Mouse (Mus musculus) lung, embryonic 15.5 days (tissue): ENCODE measurements around the gene Mrpl23. TPM values are rescaled to one million over a fixed set of nuclear protein-coding genes. Genes with fewer than 3 reads are reported as not detected.
A peak's percentile ranks its signal among the peaks of the same experiment; 100 is the strongest.

Experiments used
- ATAC-seq: fragments of 200-750 bp; cut with Nextera tagmentation; 2 replicates; pipeline ENCODE4 v1.8.0; 2017; ENCODE audit warnings: moderate number of reproducible peaks, borderline replicate concordance; ENCODE audit not compliant: low FRiP score, low TSS enrichment; ENCODE audit errors: extremely low read depth
- H3K27ac ChIP-seq: fragments of 300-500 bp; sonication (generic); 2 replicates; pipeline ENCODE4 v1.5.1; 2015; ENCODE audit warnings: moderate library complexity, mild to moderate bottlenecking, inconsistent platforms
- H3K27me3 ChIP-seq: fragments of 300-500 bp; sonication (generic); 2 replicates; pipeline ENCODE4 v1.6.1; 2015; ENCODE audit warnings: inconsistent platforms
- H3K36me3 ChIP-seq: fragments of 300-500 bp; sonication (generic); 2 replicates; pipeline ENCODE4 v1.6.1; 2015; ENCODE audit warnings: inconsistent platforms
- H3K4me1 ChIP-seq: fragments of 300-500 bp; sonication (generic); 2 replicates; pipeline ENCODE4 v1.6.1; 2015; ENCODE audit warnings: inconsistent platforms
- H3K4me2 ChIP-seq: fragments of 300-500 bp; sonication (generic); 2 replicates; pipeline ENCODE4 v1.6.1; 2015; ENCODE audit warnings: inconsistent platforms, mild to moderate bottlenecking, moderate library complexity
- H3K4me3 ChIP-seq: fragments of 300-500 bp; sonication (generic); 2 replicates; pipeline ENCODE4 v1.5.1; 2015; ENCODE audit warnings: mild to moderate bottlenecking, inconsistent platforms
- H3K9ac ChIP-seq: fragments of 300-500 bp; sonication (generic); 2 replicates; pipeline ENCODE4 v1.6.1; 2015; ENCODE audit warnings: inconsistent platforms
- H3K9me3 ChIP-seq: fragments of 300-500 bp; sonication (generic); 2 replicates; pipeline ENCODE4 v1.6.1; 2016; ENCODE audit warnings: inconsistent platforms
- WGBS: fragments of 180-500 bp; shearing (Covaris S2); methylation state at CpG from one replicate; pipeline ENCODE4 v1.1.7; 2015; 5-methylcytosine and 5-hydroxymethylcytosine counted together
- polyA plus RNA-seq: library from polyadenylated mRNA; unstranded; fragments of >200 nt; fragmentation: Nextera tagmentation; extraction: Ambion mirVana; gene quantifications from 2 replicates; pipeline ENCODE4 v1.2.1, GENCODE M21; 2015

The Mrpl23 gene
- polyA plus RNA-seq, 1 experiment from 2014 or later, result 22.8 TPM

DNA sequence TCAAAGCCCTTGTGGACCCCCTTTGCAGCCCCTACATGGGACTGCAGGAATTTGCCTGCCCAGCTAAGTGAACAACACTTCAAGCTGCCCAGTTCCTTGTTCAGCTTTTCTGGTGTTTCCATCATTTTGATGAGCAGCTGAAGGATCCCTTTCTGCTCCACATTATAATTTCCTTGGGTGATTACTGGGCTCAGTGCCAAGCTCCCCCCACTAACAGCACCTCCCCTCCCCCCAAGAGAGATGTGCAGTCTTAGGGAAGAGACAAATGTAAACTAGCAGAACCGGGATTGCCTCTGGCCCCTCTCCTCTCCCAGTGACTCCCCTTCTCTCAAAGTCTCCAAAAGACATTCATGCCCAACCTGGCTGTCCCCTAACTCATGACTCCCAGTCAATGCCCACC lies 22.1 kb downstream of the Mrpl23 start:
- Histone ChIP-seq H3K27ac (peak overlapping the region; percentile 95), H3K36me3 (no peaks in the 10 kb centered on the region), H3K4me1 (peaks cover 38% of the 10 kb centered on the region), H3K9me3 (no peaks in the 10 kb centered on the region), H3K4me2 (no peak overlapping the region), H3K27me3 (no peaks in the 10 kb centered on the region), H3K9ac (0 out of 2 replicates have a peak overlapping the region, but pooled peaks have one; percentile 14), H3K4me3 (no peak overlapping the region)
- WGBS, result 10% methylated on average over 1 of the region's 1 CpGs
- ATAC-seq, result 0 out of 2 replicates have a peak, but pooled peaks have one; percentile 17

DNA sequence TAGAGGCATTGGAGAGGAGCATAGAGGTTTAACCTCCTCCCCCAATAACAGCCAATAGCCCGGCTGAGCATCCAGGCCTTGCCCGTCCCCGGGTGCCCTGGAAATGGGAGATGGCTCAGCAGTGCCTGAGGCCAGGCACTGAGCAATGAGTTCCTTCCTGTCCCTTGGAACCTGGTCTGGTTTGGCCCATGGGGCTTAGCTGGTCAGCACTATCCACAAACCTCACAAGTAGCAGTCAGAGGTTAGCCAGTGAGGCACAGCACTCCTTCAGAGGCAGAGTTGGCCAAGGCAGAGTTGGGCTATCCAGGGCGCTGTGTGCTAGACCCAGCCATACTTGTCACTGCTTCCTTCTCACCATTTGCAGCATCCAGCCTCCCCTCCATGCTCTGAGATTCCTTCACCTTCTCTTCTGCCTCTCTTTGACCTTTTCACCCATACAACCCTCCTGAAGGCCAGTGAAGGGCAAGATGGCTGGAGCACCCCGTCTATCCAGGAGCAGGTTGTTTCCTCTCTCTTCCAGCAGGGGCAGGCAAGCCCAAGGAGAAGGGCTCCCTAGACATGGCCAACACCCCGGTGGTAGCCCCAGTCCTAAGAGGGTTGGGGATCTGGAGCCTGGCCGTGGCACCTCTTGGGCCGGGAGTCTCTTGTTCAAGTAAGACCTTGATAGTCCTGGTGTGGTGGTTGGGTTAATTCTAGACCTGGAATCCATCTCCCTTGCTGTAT lies 23.0 kb downstream of the Mrpl23 start:
- no peak overlapping the region for H3K9ac ChIP-seq
- peaks cover 41% of the 10 kb centered on the region for H3K4me1 ChIP-seq

DNA sequence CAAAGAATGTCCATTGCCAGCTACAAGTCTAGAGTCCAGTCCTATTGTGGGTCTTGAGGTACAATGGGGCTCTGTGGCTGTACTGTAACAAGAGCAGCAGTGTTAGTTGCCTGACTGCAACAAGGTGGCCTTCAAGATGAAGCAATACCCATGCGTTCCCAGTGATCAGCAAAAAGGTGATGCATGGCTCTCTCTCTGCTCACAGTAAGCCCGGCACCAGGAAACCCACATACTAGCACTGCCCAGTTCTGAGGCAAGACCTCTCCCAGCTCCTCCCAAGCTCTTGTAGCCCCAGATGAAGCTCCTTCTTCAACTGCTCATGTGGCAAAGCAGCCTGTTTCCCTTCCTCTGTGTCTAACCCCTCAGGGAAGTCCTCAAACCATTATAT lies 23.6 kb downstream of the Mrpl23 start:
- 79% methylated on average over 2 of the region's 2 CpGs for WGBS
- Histone ChIP-seq H3K27me3 (no peaks in the 10 kb centered on the region), H3K27ac (no peak overlapping the region), H3K9me3 (no peaks in the 10 kb centered on the region), H3K4me2 (no peak overlapping the region), H3K4me3 (no peak overlapping the region), H3K9ac (no peak overlapping the region), H3K36me3 (no peaks in the 10 kb centered on the region), H3K4me1 (peaks cover 43% of the 10 kb centered on the region)
- ATAC-seq, result no peak

More for the DNA sequence above, 23.0 kb downstream of the Mrpl23 start:
- H3K4me3 ChIP-seq, result no peak overlapping the region
- no peaks in the 10 kb centered on the region for H3K27me3 ChIP-seq
- H3K9me3 ChIP-seq, result no peaks in the 10 kb centered on the region
- WGBS, result 80% methylated on average over 8 of the region's 8 CpGs
- no peak for ATAC-seq
- H3K4me2 ChIP-seq, result no peak overlapping the region
- no peaks in the 10 kb centered on the region for H3K36me3 ChIP-seq
- H3K27ac ChIP-seq, result 0 out of 2 replicates have a peak overlapping the region, but pooled peaks have one; percentile 95

GRCm38 (mm10) chr7:142557696-142558095 lies 25.2 kb downstream of the Mrpl23 start:
- Histone ChIP-seq H3K4me3 (no peak overlapping the region), H3K4me2 (no peak overlapping the region), H3K27ac (no peak overlapping the region), H3K4me1 (peaks cover 52% of the 10 kb centered on the region), H3K27me3 (no peaks in the 10 kb centered on the region), H3K9me3 (no peaks in the 10 kb centered on the region), H3K9ac (no peak overlapping the region), H3K36me3 (no peaks in the 10 kb centered on the region)
- no peak for ATAC-seq
- WGBS, result 35% methylated on average over 6 of the region's 6 CpGs

GRCm38 (mm10) chr7:142558511-142559146 lies 26.1 kb downstream of the Mrpl23 start:
- Histone ChIP-seq H3K36me3 (no peaks in the 10 kb centered on the region), H3K27ac (no peak overlapping the region), H3K4me3 (no peak overlapping the region), H3K9ac (no peak overlapping the region), H3K4me1 (peaks cover 52% of the 10 kb centered on the region), H3K9me3 (no peaks in the 10 kb centered on the region), H3K27me3 (no peaks in the 10 kb centered on the region), H3K4me2 (no peak overlapping the region)
- 90% methylated on average over 9 of the region's 9 CpGs for WGBS
- ATAC-seq, result no peak

DNA sequence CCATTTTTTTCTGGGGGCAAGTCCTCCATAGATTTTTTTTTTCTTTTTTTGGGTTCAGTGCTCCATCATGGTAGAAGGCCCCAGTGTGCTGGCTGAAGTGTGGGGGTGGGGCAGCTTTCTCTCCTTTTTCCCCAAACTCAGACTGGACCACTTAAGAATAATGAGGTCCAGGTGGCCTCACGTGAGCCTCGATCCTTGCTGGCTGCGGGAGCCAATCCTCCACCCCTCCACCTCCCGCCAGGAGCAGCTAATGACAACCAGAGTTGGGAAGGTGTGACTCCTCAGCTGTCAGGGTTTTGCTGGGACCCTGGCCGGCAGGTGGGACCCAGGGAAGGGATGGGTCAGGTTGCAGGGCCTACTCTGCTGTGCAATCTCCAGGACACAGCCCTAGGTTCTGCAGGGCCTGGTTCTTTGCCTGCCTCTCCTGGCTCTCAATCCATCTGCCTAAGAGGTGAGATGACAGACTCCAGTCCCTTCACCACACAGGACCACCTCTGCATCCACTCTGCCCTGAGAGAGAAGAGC lies 27.2 kb downstream of the Mrpl23 start:
- H3K27ac ChIP-seq, result no peak overlapping the region

DNA sequence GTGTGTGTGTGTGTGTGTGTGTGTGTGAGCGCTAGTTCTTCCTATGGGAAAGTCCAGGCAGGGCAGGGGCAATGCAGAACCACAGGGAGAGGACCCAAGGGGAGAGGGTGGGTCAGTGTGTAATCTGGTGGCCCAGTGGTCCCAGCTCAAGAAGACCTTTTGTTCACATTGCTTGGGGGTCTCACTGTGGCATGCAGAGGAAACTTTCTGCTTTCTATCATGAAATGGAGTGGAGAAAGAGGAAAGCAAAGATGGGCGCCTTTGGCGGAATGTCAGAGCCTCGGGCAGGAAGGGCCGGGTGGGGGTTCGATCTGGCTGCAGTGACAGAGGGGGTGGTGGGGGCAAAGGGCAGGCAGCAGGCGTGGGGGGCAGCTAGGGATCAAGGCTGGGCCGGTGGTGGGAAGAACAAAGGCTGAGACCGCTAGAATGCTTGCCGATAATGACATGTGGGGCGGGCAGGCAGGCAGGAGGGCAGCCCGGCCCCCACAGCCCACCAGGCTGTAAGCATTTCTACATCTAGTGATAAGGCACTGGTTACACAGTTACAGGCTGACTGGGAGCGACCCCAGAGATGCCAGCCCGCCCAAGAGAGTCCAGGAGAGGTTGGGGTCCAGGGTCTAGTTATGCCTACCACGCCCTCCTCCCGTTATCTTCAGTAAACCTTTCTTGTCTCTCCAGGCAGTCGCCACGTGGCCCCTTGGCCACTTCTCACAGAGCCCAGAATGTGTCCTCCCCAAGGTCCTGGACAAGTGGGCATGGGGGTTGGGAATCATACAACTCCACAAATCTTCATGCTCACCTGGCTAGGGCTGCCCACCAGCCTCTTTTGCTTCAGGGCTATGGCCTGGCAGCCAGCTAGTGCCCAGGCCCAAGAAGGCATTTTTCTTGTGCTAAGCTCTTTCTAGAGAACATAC lies 28.7 kb downstream of the Mrpl23 start:
- Histone ChIP-seq H3K9ac (no peak overlapping the region), H3K4me1 (peaks cover 49% of the 10 kb centered on the region), H3K27me3 (no peaks in the 10 kb centered on the region), H3K4me3 (no peak overlapping the region), H3K4me2 (no peak overlapping the region), H3K9me3 (no peaks in the 10 kb centered on the region), H3K36me3 (no peaks in the 10 kb centered on the region), H3K27ac (peak overlapping the region; percentile 68)
- WGBS, result 28% methylated on average over 18 of the region's 18 CpGs
- ATAC-seq, result peak; percentile 27; the same call in 1 of the 2 replicates

More for the DNA sequence above, 27.2 kb downstream of the Mrpl23 start:
- no peak overlapping the region for H3K9ac ChIP-seq
- ATAC-seq, result no peak
- no peaks in the 10 kb centered on the region for H3K27me3 ChIP-seq
- WGBS, result 41% methylated on average over 5 of the region's 5 CpGs
- no peaks in the 10 kb centered on the region for H3K9me3 ChIP-seq
- no peaks in the 10 kb centered on the region for H3K36me3 ChIP-seq
- no peak overlapping the region for H3K4me2 ChIP-seq
- H3K4me1 ChIP-seq, result peaks cover 49% of the 10 kb centered on the region
- no peak overlapping the region for H3K4me3 ChIP-seq

GRCm38 (mm10) chr7:142561856-142562404 lies 29.4 kb downstream of the Mrpl23 start:
- Histone ChIP-seq H3K4me2 (no peak overlapping the region), H3K9ac (no peak overlapping the region), H3K27me3 (no peaks in the 10 kb centered on the region), H3K36me3 (no peaks in the 10 kb centered on the region), H3K4me3 (no peak overlapping the region), H3K4me1 (peaks cover 49% of the 10 kb centered on the region), H3K9me3 (no peaks in the 10 kb centered on the region), H3K27ac (peak overlapping the region; percentile 68)
- ATAC-seq, result no peak
- WGBS, result 60% methylated on average over 4 of the region's 4 CpGs

DNA sequence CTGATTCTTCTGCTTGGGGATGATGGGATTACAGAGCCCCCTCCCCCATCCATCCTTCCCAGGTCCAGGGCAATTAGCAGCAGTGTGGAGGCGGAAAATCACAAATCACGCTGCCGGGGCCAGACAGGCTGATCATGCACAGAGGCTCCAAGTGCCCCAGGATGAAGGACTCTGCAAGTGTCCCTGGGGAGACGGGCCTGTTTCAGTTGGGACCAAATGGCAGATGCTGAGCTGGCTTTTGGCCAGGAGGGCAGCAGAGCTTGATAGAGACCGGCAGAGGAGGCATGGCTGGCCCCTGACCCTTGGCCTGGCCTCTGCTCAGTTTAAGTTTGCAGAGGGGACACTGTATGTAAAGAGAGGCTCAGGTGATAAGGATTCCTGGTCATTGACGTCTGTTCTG lies 30.7 kb downstream of the Mrpl23 start:
- Histone ChIP-seq H3K9me3 (no peaks in the 10 kb centered on the region), H3K4me1 (peaks cover 49% of the 10 kb centered on the region), H3K27me3 (no peaks in the 10 kb centered on the region), H3K9ac (no peak overlapping the region), H3K27ac (no peak overlapping the region), H3K4me2 (no peak overlapping the region), H3K36me3 (no peaks in the 10 kb centered on the region), H3K4me3 (no peak overlapping the region)
- WGBS, result 52% methylated on average over 6 of the region's 6 CpGs
- ATAC-seq, result no peak

DNA sequence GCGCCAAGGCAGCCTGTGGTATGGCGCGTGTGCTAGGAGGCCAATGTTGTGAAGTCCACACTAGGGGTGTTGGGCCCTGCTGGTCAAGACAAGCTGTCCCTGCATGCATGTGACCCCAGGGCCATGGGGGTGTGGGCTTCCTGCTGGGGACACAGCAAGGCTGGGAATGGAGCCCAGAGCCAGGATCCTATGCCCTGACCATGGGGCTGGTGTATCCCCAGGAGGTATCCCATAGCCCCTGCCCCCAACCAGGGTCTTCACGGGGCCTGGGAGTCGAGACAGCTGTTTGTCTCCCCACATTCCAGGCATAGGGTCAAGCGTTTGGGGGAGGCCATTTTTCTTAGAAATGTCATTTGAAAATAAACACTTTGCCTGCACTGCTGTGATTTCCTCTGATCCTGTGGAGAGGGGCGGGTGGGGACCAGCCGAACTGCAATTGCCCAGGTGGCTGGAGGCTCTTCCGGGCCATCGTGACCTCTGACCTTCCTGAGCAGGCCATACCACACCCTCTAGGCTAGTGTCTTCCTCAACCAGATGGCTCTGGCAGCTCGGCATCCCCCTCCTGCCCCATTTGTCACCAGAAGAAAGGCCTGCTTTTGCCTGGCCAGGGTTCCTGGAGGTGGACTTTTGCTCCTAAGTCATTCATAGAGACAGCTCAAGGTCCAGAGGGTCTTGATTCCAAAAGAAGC lies 32.6 kb downstream of the Mrpl23 start:
- Histone ChIP-seq H3K9me3 (no peaks in the 10 kb centered on the region), H3K9ac (no peak overlapping the region), H3K27ac (peak overlapping the region; percentile 38), H3K27me3 (no peaks in the 10 kb centered on the region), H3K36me3 (no peaks in the 10 kb centered on the region), H3K4me1 (peaks cover 67% of the 10 kb centered on the region), H3K4me3 (no peak overlapping the region), H3K4me2 (no peak overlapping the region)
- WGBS, result 31% methylated on average over 11 of the region's 11 CpGs
- peak; percentile 6; the same call in 1 of the 2 replicates for ATAC-seq

- no peak overlapping the region for H3K4me3 ChIP-seq
- no peak overlapping the region for H3K9ac ChIP-seq
- H3K9me3 ChIP-seq, result no peaks in the 10 kb centered on the region
- no peak overlapping the region for H3K4me2 ChIP-seq
- H3K27ac ChIP-seq, result no peak overlapping the region
- ATAC-seq, result no peak
- no peaks in the 10 kb centered on the region for H3K36me3 ChIP-seq
- no peaks in the 10 kb centered on the region for H3K27me3 ChIP-seq
- 50% methylated on average over 9 of the region's 9 CpGs for WGBS
- H3K4me1 ChIP-seq, result peaks cover 68% of the 10 kb centered on the region
Observed at GRCm38 (mm10) chr7:142566512-142566911, 34.0 kb downstream of the Mrpl23 start.
